Mouse (Mus musculus): ENCODE results near the gene Slc9a3r2. TPM values are rescaled to one million over a fixed set of nuclear protein-coding genes. Genes with fewer than 3 reads are reported as not detected.

Slc9a3r2 gene
- polyA plus RNA-seq, 1 experiment from 2014 or later: 56.5 TPM

DNA sequence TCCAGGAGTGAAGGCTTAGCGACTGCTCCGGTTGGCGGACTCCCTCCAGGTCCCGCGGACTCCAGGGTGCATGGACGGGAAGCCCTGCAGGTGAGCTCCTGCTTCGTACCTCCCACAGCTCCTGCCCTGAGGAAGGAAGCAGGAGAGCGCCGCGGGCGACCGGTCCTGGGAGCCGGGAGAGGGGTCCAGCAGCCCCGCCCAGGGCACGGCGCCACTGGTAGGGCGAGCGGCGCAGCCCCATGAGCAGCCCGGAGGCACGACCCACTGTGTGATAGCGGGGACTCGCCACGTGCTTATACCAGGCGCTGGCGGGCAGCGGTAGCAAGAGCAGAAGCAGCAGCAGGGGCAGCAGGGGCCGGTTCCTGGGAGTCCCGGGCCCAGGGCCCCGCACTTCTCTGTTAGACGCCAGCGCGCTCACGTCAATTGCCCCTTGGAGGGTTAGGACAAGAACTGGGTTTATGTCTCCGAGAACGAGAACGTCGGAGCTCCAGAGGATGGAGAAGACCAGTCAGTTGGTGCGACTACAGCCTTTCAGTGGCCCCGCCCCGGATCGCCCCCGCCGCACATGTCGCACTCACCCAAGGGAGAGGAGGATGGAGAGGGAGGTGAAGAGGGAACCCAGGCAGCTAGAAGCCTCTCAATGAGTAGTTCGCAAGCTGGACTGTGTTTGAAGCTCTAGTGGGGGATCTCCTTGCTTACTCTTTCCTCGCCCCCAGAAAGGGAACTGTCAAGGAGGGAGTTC, 8.1 kb upstream of the Slc9a3r2 start, which contains the start of gene Npw:
TSS of gene Npw (minus strand) at position 441 of the 742 bp plus-strand sequence.
- H3K27ac ChIP-seq: no peak within 1 kb of the TSS
- H3K9me3 ChIP-seq: no peaks in the 10 kb centered on the region
- ATAC-seq (ENCODE audit: insufficient number of reproducible peaks, low FRiP score, low TSS enrichment, low read depth): no peak
- peaks cover 48% of the 10 kb centered on the region for H3K27me3 ChIP-seq
- 3% methylated on average over 47 of the region's 47 CpGs for WGBS
- H3K36me3 ChIP-seq: no peaks in the 10 kb centered on the region
- H3K4me3 ChIP-seq: peak within 1 kb of the TSS; percentile 45
- peak within 1 kb of the TSS; percentile 97 for H3K4me2 ChIP-seq
- H3K9ac ChIP-seq: peak within 1 kb of the TSS; percentile 54
- peaks cover 15% of the 10 kb centered on the region for H3K4me1 ChIP-seq

DNA sequence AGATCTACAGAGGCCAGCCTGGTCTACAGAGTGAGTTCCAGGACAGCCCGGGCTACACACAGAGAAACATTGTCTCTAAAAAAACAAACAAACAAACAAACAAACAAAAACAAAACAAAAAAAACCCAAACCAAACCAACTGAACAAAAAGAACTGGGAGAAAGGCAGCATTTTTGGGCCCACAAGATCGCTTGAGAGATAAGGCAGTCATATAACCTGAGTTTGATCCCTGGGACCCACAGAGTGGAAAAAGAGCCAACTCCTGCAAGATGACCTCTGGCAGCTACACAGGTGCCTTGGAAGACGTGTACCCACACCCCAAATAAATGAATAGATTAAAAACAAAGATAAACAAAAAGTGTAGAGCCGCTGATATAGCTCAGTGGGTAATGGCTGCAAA, 4.8 kb upstream of the Slc9a3r2 start:
- no peak overlapping the region for H3K4me3 ChIP-seq
- H3K4me2 ChIP-seq: no peak overlapping the region
- no peaks in the 10 kb centered on the region for H3K9me3 ChIP-seq
- no peak for ATAC-seq (ENCODE audit: insufficient number of reproducible peaks, low FRiP score, low TSS enrichment, low read depth)
- H3K36me3 ChIP-seq: no peaks in the 10 kb centered on the region
- H3K27me3 ChIP-seq: peaks cover 36% of the 10 kb centered on the region
- peaks cover 20% of the 10 kb centered on the region for H3K4me1 ChIP-seq
- 70% methylated on average over 4 of the region's 4 CpGs for WGBS
- no peak overlapping the region for H3K9ac ChIP-seq
- no peak overlapping the region for H3K27ac ChIP-seq

DNA sequence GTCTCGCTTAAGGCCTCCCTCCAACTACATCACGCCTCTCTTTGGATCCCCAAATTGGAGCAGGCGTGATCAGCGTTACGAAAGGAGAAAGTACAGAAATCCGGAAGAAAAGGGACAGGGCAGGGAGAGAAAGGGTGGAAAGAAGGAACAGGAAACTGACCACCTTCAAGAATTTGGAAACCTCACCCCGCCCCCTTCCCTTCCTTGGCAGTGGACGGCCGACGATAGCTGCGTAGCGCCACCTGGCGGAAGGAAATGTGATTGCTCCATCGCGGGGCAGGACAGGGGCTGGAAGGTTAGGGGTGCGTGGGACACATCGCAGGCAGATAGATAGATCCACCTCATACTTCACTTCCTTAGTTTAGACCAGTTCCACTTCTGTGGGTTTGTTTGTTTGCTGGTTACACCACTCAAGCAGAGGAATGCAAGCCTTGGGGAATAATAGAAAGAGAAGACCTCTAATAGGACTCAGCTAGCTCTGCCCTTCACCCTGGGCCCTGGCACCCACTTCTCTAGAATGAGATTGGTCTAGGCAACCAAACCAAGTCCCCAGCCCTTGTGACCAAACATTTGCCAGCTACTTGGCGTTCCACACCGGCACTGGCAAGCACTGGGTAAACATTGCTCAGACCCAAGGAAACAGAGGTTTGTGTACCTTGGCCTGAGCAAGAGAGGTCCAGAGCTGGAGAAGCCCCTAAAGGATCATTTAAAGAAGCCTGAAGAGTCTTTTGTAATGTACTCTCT, 4.0 kb upstream of the Slc9a3r2 start:
- 4% methylated on average over 19 of the region's 19 CpGs for WGBS
- peak overlapping the region; percentile 44; the same call in 1 of the 2 replicates for H3K27ac ChIP-seq
- H3K9me3 ChIP-seq: no peaks in the 10 kb centered on the region
- H3K36me3 ChIP-seq: no peaks in the 10 kb centered on the region
- H3K9ac ChIP-seq: no peak overlapping the region
- peak overlapping the region; percentile 51 for H3K4me2 ChIP-seq
- 0 out of 2 replicates have a peak, but pooled peaks have one; percentile 36 for ATAC-seq (ENCODE audit: insufficient number of reproducible peaks, low FRiP score, low TSS enrichment, low read depth)
- peak overlapping the region; percentile 32 for H3K4me3 ChIP-seq
- peaks cover 29% of the 10 kb centered on the region for H3K4me1 ChIP-seq
- H3K27me3 ChIP-seq: peaks cover 29% of the 10 kb centered on the region

DNA sequence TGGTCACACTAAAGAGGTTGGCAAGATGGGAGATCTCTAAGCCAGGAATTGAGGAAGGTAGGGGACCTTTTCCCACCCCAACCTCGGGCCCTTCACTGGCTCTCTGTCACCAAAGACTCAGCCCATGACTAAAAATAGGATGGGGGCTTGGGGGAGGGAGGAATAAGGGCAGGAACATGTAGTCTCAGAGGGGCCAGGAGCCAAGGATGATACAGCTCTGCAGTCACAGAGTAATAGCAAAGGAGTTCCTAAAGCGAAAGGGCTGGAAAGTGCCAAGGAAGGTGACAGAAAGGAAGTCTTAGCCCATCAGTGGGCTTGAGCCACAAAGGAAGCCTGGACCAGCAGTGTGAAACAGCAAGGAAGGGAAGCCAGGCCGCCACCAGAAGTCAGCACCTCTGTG, 1.7 kb upstream of the Slc9a3r2 start:
- Histone ChIP-seq H3K27me3 (peaks cover 6% of the 10 kb centered on the region), H3K4me2 (no peak overlapping the region), H3K4me3 (no peak overlapping the region), H3K27ac (no peak overlapping the region), H3K9me3 (no peaks in the 10 kb centered on the region), H3K4me1 (peaks cover 29% of the 10 kb centered on the region), H3K9ac (no peak overlapping the region), H3K36me3 (peaks cover 6% of the 10 kb centered on the region; the same call in 1 of the 2 replicates)
- 74% methylated on average over 3 of the region's 3 CpGs for WGBS
- no peak for ATAC-seq (ENCODE audit: insufficient number of reproducible peaks, low FRiP score, low TSS enrichment, low read depth)

DNA sequence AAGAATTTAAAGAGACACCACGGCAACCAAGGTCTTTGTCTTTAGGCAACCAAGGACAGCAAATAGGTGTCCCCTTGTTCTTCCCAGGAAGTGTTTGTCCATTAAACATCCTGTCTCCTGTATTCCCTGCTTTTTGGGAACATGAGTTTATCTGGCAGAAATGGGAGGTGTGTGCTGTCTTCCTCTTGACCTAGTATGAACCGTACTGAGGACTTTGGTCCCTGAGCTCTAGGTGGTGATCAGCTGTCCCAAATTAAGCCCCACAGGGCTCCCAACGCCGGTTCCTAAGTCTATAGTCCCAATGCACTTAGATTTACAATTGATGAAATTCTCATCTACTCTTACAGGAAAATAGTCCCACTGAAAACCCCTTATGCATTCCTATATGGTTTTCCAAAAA, 639 bp upstream of the Slc9a3r2 start:
- H3K36me3 ChIP-seq: peaks cover 7% of the 10 kb centered on the region; the same call in 1 of the 2 replicates
- H3K4me1 ChIP-seq: peaks cover 33% of the 10 kb centered on the region
- no peaks in the 10 kb centered on the region for H3K27me3 ChIP-seq
- no peak overlapping the region for H3K9ac ChIP-seq
- H3K9me3 ChIP-seq: no peaks in the 10 kb centered on the region
- no peak overlapping the region for H3K27ac ChIP-seq
- WGBS: 77% methylated on average over 4 of the region's 4 CpGs
- no peak for ATAC-seq (ENCODE audit: insufficient number of reproducible peaks, low FRiP score, low TSS enrichment, low read depth)
- no peak overlapping the region for H3K4me3 ChIP-seq
- no peak overlapping the region for H3K4me2 ChIP-seq

DNA sequence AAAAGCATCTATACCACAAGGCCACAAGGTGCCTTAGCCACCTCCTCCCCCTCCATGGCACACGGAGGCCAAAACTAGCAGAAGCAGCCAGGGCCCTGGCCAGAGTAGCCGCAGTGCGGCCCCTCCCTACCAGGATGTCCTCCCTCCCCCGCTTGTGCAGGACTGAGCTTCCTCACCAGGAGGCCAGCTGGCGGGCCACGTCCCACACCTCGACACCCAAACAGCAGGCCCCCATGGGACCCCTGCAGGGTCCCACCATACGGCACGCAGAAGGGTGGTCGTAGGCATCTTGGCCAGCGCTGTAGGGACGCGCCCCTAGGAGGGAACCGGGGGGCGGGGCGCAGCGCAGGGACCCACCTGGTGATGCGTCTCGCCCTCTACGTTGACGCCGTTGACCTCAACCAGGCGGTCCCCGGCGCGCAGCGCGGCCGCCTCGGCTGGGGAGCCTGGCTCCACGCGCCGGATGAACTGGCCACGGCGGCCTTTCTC, 502 bp downstream of the Slc9a3r2 start:
- H3K4me2 ChIP-seq: peak overlapping the region; percentile 97
- H3K9me3 ChIP-seq: no peaks in the 10 kb centered on the region
- H3K4me3 ChIP-seq: peak overlapping the region; percentile 92
- peaks cover 45% of the 10 kb centered on the region for H3K4me1 ChIP-seq
- peak overlapping the region; percentile 89 for H3K9ac ChIP-seq
- H3K27ac ChIP-seq: peak overlapping the region; percentile 84
- no peaks in the 10 kb centered on the region for H3K27me3 ChIP-seq
- WGBS: 1% methylated on average over 35 of the region's 35 CpGs
- peaks cover 11% of the 10 kb centered on the region; the same call in 1 of the 2 replicates for H3K36me3 ChIP-seq
- peak; percentile 20; the same call in 1 of the 2 replicates for ATAC-seq (ENCODE audit: insufficient number of reproducible peaks, low FRiP score, low TSS enrichment, low read depth)

DNA sequence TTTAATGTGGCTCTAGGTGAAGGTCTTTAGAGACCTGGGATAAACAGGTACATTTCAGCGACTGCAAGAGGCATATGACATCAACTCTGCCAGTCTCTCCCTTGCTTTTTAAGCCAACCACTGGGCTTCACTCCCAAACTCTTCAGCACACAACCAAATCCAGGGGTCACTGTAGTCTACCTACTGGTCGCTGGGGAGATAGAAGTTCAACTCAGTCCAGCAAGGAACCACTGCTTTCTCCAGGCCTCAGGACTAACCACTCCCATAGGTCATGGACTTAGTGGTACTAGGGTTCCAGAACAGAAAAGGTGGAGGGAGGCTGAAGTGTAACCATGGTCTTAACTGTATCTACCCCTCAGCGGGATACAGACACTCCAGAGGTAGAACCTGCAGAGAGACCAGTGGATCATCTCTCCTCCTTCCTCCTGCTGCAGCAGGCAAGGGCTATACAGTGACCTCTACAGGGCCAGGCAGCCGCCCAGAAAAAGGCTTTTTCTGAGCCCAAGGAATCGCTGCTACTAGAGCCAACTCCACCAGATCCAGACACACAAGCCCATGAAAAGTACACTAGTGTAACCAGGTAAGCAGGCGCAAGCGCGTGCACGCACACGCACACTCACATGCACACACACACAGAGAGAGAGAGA, 1.3 kb downstream of the Slc9a3r2 start:
- H3K27ac ChIP-seq: no peak overlapping the region
- no peak overlapping the region for H3K9ac ChIP-seq
- H3K4me2 ChIP-seq: peak overlapping the region; percentile 97
- peaks cover 13% of the 10 kb centered on the region; the same call in 1 of the 2 replicates for H3K36me3 ChIP-seq
- H3K27me3 ChIP-seq: no peaks in the 10 kb centered on the region
- no peak for ATAC-seq (ENCODE audit: insufficient number of reproducible peaks, low FRiP score, low TSS enrichment, low read depth)
- 66% methylated on average over 10 of the region's 10 CpGs for WGBS
- peaks cover 53% of the 10 kb centered on the region for H3K4me1 ChIP-seq
- no peaks in the 10 kb centered on the region for H3K9me3 ChIP-seq
- H3K4me3 ChIP-seq: peak overlapping the region; percentile 92

DNA sequence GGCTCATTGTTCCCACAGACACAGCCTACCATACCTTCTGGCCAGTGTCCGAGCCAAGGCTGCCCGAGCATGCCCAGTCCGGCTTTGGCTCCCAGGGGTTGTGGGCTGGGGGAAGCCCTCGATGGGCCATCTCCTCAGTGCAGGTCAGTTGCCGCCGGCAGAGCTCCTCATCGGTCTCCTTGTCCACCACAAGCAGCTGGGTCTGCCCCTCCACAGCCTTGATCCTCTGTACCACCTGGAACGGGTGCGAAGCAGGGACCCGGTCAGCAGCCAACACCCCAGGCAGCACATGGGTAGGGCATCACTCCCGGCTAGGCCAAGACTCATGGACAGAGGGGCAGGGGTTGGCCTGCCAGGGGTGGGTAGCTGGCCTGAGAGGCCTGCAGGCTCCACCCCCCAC, 2.6 kb downstream of the Slc9a3r2 start:
- WGBS: 75% methylated on average over 11 of the region's 11 CpGs
- no peak for ATAC-seq (ENCODE audit: insufficient number of reproducible peaks, low FRiP score, low TSS enrichment, low read depth)
- H3K27ac ChIP-seq: peak overlapping the region; percentile 22; the same call in 1 of the 2 replicates
- H3K9ac ChIP-seq: peak overlapping the region; percentile 10; the same call in 1 of the 2 replicates
- no peaks in the 10 kb centered on the region for H3K27me3 ChIP-seq
- H3K36me3 ChIP-seq: peaks cover 13% of the 10 kb centered on the region; the same call in 1 of the 2 replicates
- H3K9me3 ChIP-seq: no peaks in the 10 kb centered on the region
- H3K4me3 ChIP-seq: no peak overlapping the region
- H3K4me1 ChIP-seq: peaks cover 60% of the 10 kb centered on the region
- H3K4me2 ChIP-seq: 0 out of 2 replicates have a peak overlapping the region, but pooled peaks have one; percentile 7

DNA sequence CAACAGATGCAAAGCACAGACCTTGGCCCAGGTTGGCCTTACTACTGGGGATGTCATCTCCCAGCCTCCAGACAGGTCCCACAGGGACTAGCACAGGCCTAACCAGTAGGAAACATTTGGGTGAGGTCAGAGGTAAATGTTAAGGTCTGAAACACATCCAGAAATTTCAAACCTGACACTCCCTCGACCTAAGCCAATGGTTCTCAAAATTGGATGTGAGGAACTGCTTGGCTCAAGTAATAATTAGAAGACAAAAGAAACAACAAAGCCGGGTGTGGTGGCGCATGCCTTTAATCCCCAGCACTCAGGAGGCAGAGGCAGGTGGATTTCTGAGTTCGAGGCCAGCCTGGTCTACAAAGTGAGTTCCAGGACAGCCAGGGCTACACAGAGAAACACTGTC, 3.7 kb downstream of the Slc9a3r2 start:
- Histone ChIP-seq H3K9me3 (no peaks in the 10 kb centered on the region), H3K27ac (no peak overlapping the region), H3K9ac (no peak overlapping the region), H3K27me3 (no peaks in the 10 kb centered on the region), H3K36me3 (peaks cover 21% of the 10 kb centered on the region), H3K4me2 (no peak overlapping the region), H3K4me1 (peaks cover 60% of the 10 kb centered on the region), H3K4me3 (no peak overlapping the region)
- 79% methylated on average over 4 of the region's 4 CpGs for WGBS
- ATAC-seq (ENCODE audit: insufficient number of reproducible peaks, low FRiP score, low TSS enrichment, low read depth): no peak

DNA sequence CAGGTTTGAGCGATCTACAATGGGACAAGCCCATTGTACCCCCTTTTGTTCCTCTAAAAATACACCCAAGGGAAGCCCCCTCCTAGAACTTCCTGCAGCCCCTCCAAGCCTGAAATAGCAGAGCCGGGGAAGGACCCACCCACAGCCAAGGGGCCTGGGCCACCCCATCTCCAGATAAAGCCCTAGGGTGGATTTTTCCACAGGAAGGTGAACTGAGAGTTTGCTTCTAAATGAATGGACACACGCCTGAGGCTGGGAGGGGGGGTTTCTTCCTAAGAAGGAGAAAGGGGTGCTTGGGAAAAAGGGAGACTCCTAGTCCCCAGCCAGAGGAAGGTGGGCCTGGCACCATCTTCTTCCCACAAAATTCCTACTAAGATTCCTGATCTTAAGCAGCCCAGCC, 4.2 kb downstream of the Slc9a3r2 start:
- Histone ChIP-seq H3K4me2 (no peak overlapping the region), H3K27me3 (no peaks in the 10 kb centered on the region), H3K9ac (no peak overlapping the region), H3K4me1 (peaks cover 60% of the 10 kb centered on the region), H3K27ac (peak overlapping the region; percentile 81; the same call in 1 of the 2 replicates), H3K4me3 (no peak overlapping the region), H3K9me3 (no peaks in the 10 kb centered on the region), H3K36me3 (peaks cover 23% of the 10 kb centered on the region)
- no peak for ATAC-seq (ENCODE audit: insufficient number of reproducible peaks, low FRiP score, low TSS enrichment, low read depth)
- 76% methylated on average over 3 of the region's 3 CpGs for WGBS

DNA sequence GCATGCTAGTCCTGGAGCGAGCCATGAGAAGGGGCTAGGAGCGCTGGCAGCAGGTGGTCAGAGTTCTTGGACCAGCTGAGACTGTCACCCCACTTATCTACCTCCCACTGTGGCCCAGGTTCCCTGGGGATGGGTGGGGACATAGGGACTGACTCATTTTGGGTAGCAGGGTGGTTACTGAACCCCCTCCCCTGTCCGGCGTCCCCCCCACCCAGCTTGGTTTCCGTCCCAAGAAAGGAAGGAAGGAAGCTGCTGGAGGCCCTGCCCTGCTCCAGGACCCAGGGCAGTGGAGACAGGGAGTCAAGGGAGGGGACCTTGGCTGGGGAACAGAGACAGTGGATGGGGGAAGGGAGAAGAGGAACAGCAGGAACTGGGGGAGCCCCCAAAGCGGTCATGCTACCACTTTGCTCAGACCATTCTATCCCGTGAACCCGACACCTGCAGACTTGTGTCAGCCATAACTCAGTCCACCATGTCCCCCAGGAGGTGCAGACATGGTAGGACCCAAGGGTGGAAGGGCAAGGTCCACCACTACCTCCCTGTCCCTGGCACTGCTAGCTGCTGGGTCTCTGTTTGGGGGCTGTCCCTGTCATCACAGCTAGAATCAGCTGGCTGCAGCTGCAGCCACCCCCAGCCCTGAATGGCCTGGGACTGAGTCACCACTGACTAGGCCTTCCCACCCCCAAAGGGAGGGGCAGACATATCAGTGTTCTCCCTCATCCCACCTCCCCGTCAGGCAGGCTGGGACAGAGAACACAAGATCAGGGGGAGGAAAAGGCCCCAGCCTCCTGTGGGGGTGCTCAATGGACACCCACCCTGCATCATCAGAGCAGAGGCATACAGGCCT, 5.0 kb downstream of the Slc9a3r2 start:
- Histone ChIP-seq H3K36me3 (peaks cover 31% of the 10 kb centered on the region), H3K4me1 (peaks cover 63% of the 10 kb centered on the region)

More for the DNA sequence above, 5.0 kb downstream of the Slc9a3r2 start:
- no peak overlapping the region for H3K4me3 ChIP-seq
- H3K27ac ChIP-seq: peak overlapping the region; percentile 81
- no peaks in the 10 kb centered on the region for H3K9me3 ChIP-seq
- 73% methylated on average over 9 of the region's 9 CpGs for WGBS
- H3K27me3 ChIP-seq: no peaks in the 10 kb centered on the region
- H3K9ac ChIP-seq: no peak overlapping the region
- ATAC-seq (ENCODE audit: insufficient number of reproducible peaks, low FRiP score, low TSS enrichment, low read depth): no peak
- no peak overlapping the region for H3K4me2 ChIP-seq

All from limb, embryonic 15.5 days (tissue).